Mouse (Mus musculus) intestine, embryonic 16.5 days (tissue): ENCODE measurements around the gene Coro1a. TPM values are rescaled to one million over a fixed set of nuclear protein-coding genes. Genes with fewer than 3 reads are reported as not detected.
A peak's percentile ranks its signal among the peaks of the same experiment; 100 is the strongest.

Experiments used
- ATAC-seq: fragments of 200-750 bp; cut with Nextera tagmentation; 2 replicates; pipeline ENCODE4 v1.8.0; 2017; ENCODE audit warnings: moderate TSS enrichment, moderate library complexity
- H3K27ac ChIP-seq: fragments of 300-500 bp; sonication (generic); 2 replicates; pipeline ENCODE4 v1.5.1; 2014; ENCODE audit warnings: mild to moderate bottlenecking, low read length
- H3K27me3 ChIP-seq: fragments of 300-500 bp; sonication (generic); replicated peaks from 2 replicates; pipeline ENCODE4 v1.6.1; 2014; ENCODE audit warnings: low read length, control low read depth, mixed read lengths; ENCODE audit not compliant: control insufficient read depth, insufficient read depth
- H3K36me3 ChIP-seq: fragments of 300-500 bp; sonication (generic); 2 replicates; pipeline ENCODE4 v1.6.1; 2014; ENCODE audit warnings: low read length, control low read depth; ENCODE audit not compliant: control insufficient read depth, insufficient read depth
- H3K4me1 ChIP-seq: fragments of 300-500 bp; sonication (generic); 2 replicates; pipeline ENCODE4 v1.6.1; 2014; ENCODE audit warnings: low read length, control low read depth, mixed read lengths; ENCODE audit not compliant: control insufficient read depth, insufficient read depth
- H3K4me2 ChIP-seq: fragments of 300-500 bp; sonication (generic); 2 replicates; pipeline ENCODE4 v1.6.1; 2014; ENCODE audit warnings: low read depth, low read length, control low read depth
- H3K4me3 ChIP-seq: fragments of 300-500 bp; sonication (generic); 2 replicates; pipeline ENCODE4 v1.5.1; 2014; ENCODE audit warnings: mild to moderate bottlenecking, low read length
- H3K9ac ChIP-seq: fragments of 300-500 bp; sonication (generic); 2 replicates; pipeline ENCODE4 v1.6.1; 2014; ENCODE audit warnings: low read depth, low read length
- H3K9me3 ChIP-seq: fragments of 300-500 bp; sonication (generic); 2 replicates; pipeline ENCODE4 v1.6.1; 2016; ENCODE audit warnings: low read length, control low read depth; ENCODE audit not compliant: control insufficient read depth
- WGBS: fragments of 180-500 bp; shearing (Covaris S2); extraction: QIAGEN DNeasy Blood & Tissue Kit; methylation state at CpG from one replicate; pipeline ENCODE4 v1.1.7; 2014; 5-methylcytosine and 5-hydroxymethylcytosine counted together
- polyA plus RNA-seq: library from polyadenylated mRNA; unstranded; fragments of >200 nt; fragmentation: Nextera tagmentation; extraction: Ambion mirVana; gene quantifications from 2 replicates; pipeline ENCODE4 v1.2.1, GENCODE M21; 2015

Gene Coro1a
- polyA plus RNA-seq, 1 experiment from 2014 or later: 38.0 TPM

- Histone ChIP-seq H3K9me3 (no peaks in the 10 kb centered on the region), H3K4me3 (no peak overlapping the region), H3K27me3 (no peaks in the 10 kb centered on the region), H3K27ac (peak overlapping the region; percentile 27; the same call in 1 of the 2 replicates), H3K4me2 (no peak overlapping the region), H3K4me1 (no peaks in the 10 kb centered on the region), H3K36me3 (0 out of 2 replicates have a peak, but pooled peaks cover 2% of the 10 kb centered on the region), H3K9ac (no peak overlapping the region)
- peak; percentile 37; the same call in 1 of the 2 replicates for ATAC-seq
- 46% methylated on average over 8 of the region's 8 CpGs for WGBS
These were observed 28.8 kb downstream of the Coro1a start for GRCm38 (mm10) chr7:126678545-126679341.

GRCm38 (mm10) chr7:126676631-126677220 is 30.9 kb downstream of the Coro1a start:
- Histone ChIP-seq H3K9me3 (no peaks in the 10 kb centered on the region), H3K4me1 (no peaks in the 10 kb centered on the region), H3K9ac (no peak overlapping the region), H3K36me3 (peaks cover 8% of the 10 kb centered on the region; the same call in 1 of the 2 replicates), H3K27me3 (no peaks in the 10 kb centered on the region), H3K4me2 (no peak overlapping the region), H3K27ac (no peak overlapping the region), H3K4me3 (no peak overlapping the region)
- 78% methylated on average over 4 of the region's 4 CpGs for WGBS
- ATAC-seq: no peak

GRCm38 (mm10) chr7:126676207-126676606 is 31.4 kb downstream of the Coro1a start, which contains the start of gene Sult1a1:
Gene Sult1a1, minus strand, starts transcription at chr7:126676432.
- Histone ChIP-seq H3K9ac (no peak within 1 kb of the TSS), H3K4me3 (no peak within 1 kb of the TSS), H3K27ac (0 out of 2 replicates have a peak within 1 kb of the TSS, but pooled peaks have one; percentile 7), H3K4me2 (no peak within 1 kb of the TSS), H3K27me3 (no peaks in the 10 kb centered on the region), H3K4me1 (no peaks in the 10 kb centered on the region), H3K9me3 (no peaks in the 10 kb centered on the region), H3K36me3 (peaks cover 9% of the 10 kb centered on the region; the same call in 1 of the 2 replicates)
- peak; percentile 22; the same call in 1 of the 2 replicates for ATAC-seq
- 64% methylated on average over 1 of the region's 1 CpGs for WGBS

- no peak for ATAC-seq
- Histone ChIP-seq H3K9me3 (no peaks in the 10 kb centered on the region), H3K27ac (no peak overlapping the region), H3K4me1 (no peaks in the 10 kb centered on the region), H3K4me3 (no peak overlapping the region), H3K27me3 (no peaks in the 10 kb centered on the region), H3K9ac (no peak overlapping the region), H3K4me2 (no peak overlapping the region), H3K36me3 (peaks cover 10% of the 10 kb centered on the region; the same call in 1 of the 2 replicates)
- 97% methylated on average over 8 of the region's 8 CpGs for WGBS
These were observed 32.5 kb downstream of the Coro1a start for GRCm38 (mm10) chr7:126675104-126675503.

GRCm38 (mm10) chr7:126672111-126672510 is 35.5 kb downstream of the Coro1a start:
- Histone ChIP-seq H3K4me3 (no peak overlapping the region), H3K9ac (no peak overlapping the region), H3K27ac (no peak overlapping the region), H3K36me3 (peaks cover 8% of the 10 kb centered on the region; the same call in 1 of the 2 replicates), H3K9me3 (no peaks in the 10 kb centered on the region), H3K4me2 (no peak overlapping the region), H3K27me3 (no peaks in the 10 kb centered on the region), H3K4me1 (peaks cover 13% of the 10 kb centered on the region)
- ATAC-seq: no peak
- 94% methylated on average over 9 of the region's 9 CpGs for WGBS

- Histone ChIP-seq H3K9me3 (no peaks in the 10 kb centered on the region), H3K27ac (no peak overlapping the region), H3K36me3 (peaks cover 8% of the 10 kb centered on the region; the same call in 1 of the 2 replicates), H3K4me2 (no peak overlapping the region), H3K9ac (no peak overlapping the region), H3K27me3 (no peaks in the 10 kb centered on the region), H3K4me3 (no peak overlapping the region), H3K4me1 (peaks cover 16% of the 10 kb centered on the region)
- WGBS: 82% methylated on average over 3 of the region's 3 CpGs
- no peak for ATAC-seq
These were observed 37.4 kb downstream of the Coro1a start for GRCm38 (mm10) chr7:126670152-126670551.

GRCm38 (mm10) chr7:126668452-126668851 is 39.1 kb downstream of the Coro1a start:
- H3K4me3 ChIP-seq: no peak overlapping the region
- peaks cover 30% of the 10 kb centered on the region for H3K4me1 ChIP-seq
- no peak overlapping the region for H3K4me2 ChIP-seq
- no peak overlapping the region; the same call in 1 of the 2 replicates for H3K9ac ChIP-seq
- H3K36me3 ChIP-seq: peaks cover 8% of the 10 kb centered on the region; the same call in 1 of the 2 replicates
- 68% methylated on average over 5 of the region's 5 CpGs for WGBS
- peak overlapping the region; percentile 69 for H3K27ac ChIP-seq
- ATAC-seq: no peak
- H3K27me3 ChIP-seq: no peaks in the 10 kb centered on the region
- H3K9me3 ChIP-seq: no peaks in the 10 kb centered on the region

- Histone ChIP-seq H3K9ac (no peak overlapping the region), H3K4me2 (no peak overlapping the region), H3K27ac (peak overlapping the region; percentile 69), H3K4me3 (no peak overlapping the region), H3K4me1 (peaks cover 33% of the 10 kb centered on the region), H3K9me3 (no peaks in the 10 kb centered on the region), H3K27me3 (no peaks in the 10 kb centered on the region), H3K36me3 (peaks cover 2% of the 10 kb centered on the region; the same call in 1 of the 2 replicates)
- peak; percentile 61 for ATAC-seq
- WGBS: 72% methylated on average over 9 of the region's 9 CpGs
These were observed 40.0 kb downstream of the Coro1a start for GRCm38 (mm10) chr7:126667495-126668090.

GRCm38 (mm10) chr7:126665269-126665668 is 42.3 kb downstream of the Coro1a start:
- Histone ChIP-seq H3K4me1 (peaks cover 33% of the 10 kb centered on the region), H3K9me3 (no peaks in the 10 kb centered on the region), H3K4me2 (no peak overlapping the region), H3K9ac (no peak overlapping the region), H3K36me3 (no peaks in the 10 kb centered on the region; the same call in 1 of the 2 replicates), H3K27ac (peak overlapping the region; percentile 39), H3K27me3 (no peaks in the 10 kb centered on the region), H3K4me3 (no peak overlapping the region)
- ATAC-seq: peak; percentile 14; the same call in 1 of the 2 replicates
- 88% methylated on average over 3 of the region's 3 CpGs for WGBS
